Mouse (Mus musculus): ENCODE data around the gene Cmbl. TPM values are rescaled to one million over a fixed set of nuclear protein-coding genes. Genes with fewer than 3 reads are reported as not detected.

Gene Cmbl
- 10 to 100 TPM; 14.2 to 16.2 TPM for total RNA-seq (2021)
- long read RNA-seq, experiment 1, transcript Cmbl-204 (6 exons, 777 nt) = major isoform, 6 of 10 reads
- long read RNA-seq, experiment 1, partial matches to known transcripts = 0 of 10 reads
- long read RNA-seq, experiment 1, other reads (novel, unspliced or antisense) = 1 of 10 reads
- long read RNA-seq, experiment 2, partial matches to known transcripts = 0 of 5 reads
- long read RNA-seq, experiment 2, other reads (novel, unspliced or antisense) = 0 of 5 reads

DNA sequence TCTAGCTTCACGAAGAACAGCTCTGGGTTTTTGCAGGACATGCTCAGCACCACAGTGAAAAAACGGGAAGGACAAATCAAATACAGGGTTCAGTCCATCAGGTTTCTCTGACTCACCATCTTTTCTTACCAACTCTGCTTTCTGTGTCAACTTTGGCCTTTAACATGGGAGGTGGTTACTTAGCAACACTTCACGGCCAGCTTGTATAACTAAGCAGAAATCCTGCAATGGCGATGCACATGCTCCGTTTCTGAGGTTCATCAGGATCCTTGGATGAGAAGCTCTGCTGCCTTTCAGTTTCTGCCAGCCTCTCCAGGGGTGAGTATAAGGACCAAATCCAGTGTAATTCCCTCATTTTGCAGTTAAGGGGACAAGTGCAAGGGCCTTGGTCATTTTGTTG, at the start of gene Cmbl:
TSS of gene Cmbl (plus strand) at position 206 of the 400 bp plus-strand sequence.
- DNase-seq (ENCODE audit: low spot score in 2 of 2) = peak in 1 of 2 experiments; percentile 57
- intact Hi-C loops (cut with DNase I) = no loop called here

DNA sequence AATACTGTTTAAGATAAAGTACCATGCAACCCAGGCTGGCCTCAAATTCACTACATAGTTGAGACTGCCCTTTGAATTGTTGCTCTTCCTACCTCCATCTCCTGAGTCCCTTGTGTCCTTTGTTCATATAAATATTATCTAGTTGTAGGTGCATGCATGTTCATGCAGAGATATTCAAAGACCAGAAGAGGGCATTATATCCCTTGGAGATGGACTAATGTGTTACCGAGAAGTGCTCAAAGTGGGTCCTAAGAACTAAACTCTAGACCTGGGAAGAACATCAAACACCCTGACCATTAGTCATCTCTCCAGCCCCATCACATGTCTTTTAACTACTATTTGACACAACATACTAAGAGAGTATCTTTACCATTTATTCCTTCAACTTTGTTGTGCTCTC, 48.0 kb upstream of the Cmbl start:
- DNase-seq (ENCODE audit: low spot score in 2 of 2) = no peak
- intact Hi-C loops (cut with DNase I) = no loop called here

- DNase-seq (ENCODE audit: low spot score in 2 of 2) = no peak
- intact Hi-C loops (cut with DNase I) = no loop called here
Measured at GRCm38 (mm10) chr15:31518371-31518770, 46.8 kb upstream of the Cmbl start.

DNA sequence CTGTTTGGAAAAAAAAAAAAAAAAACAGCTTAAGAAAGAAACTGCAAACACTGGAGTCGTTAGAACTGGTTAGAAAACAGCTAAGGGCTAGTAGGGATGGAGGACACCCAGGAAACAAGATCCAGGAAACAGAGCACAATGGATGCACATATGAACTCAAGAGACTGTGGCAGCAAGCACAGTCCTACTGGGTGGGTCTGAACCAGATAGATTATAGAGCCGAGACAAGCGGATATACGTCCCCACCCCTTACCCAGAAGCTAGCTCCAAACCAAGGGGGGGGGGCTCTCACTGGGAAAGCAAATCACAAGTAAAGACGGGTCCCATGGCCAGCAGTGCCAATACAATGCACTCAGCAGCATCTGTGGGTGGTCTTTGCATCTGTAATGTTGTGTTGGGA, 46.2 kb upstream of the Cmbl start:
- intact Hi-C loops (cut with DNase I) = no loop called here
- no peak for DNase-seq (ENCODE audit: low spot score in 2 of 2)

- no peak for DNase-seq (ENCODE audit: low spot score in 2 of 2)
- intact Hi-C loops (cut with DNase I) = no loop called here
Measured at GRCm38 (mm10) chr15:31526463-31526862, 38.7 kb upstream of the Cmbl start.

- no peak for DNase-seq (ENCODE audit: low spot score in 2 of 2)
- intact Hi-C loops (cut with DNase I) = no loop called here
Measured at GRCm38 (mm10) chr15:31528477-31528876, 36.7 kb upstream of the Cmbl start.

DNA sequence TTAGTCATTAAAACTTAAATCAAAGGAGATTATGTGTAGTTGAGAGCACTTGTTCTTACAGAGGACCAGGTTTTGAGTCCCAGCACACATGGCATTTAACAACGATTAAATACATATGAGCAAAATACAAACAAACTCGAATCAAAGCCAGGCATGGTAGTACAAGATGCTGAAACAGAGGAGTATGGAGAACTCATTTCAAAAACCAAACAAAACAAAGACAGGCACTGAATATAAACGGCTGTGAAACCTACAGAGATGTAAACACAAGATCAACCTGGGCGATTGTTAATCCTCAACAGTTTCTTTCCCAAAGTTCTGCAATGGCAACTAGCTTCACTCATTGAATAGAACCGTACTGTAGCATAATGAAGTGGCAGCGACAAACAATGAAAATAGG, 36.1 kb upstream of the Cmbl start:
- DNase-seq (ENCODE audit: low spot score in 2 of 2) = no peak
- intact Hi-C loops (cut with DNase I) = no loop called here

GRCm38 (mm10) chr15:31529811-31530658, 35.2 kb upstream of the Cmbl start:
- peak in 1 of 2 experiments; percentile 35 for DNase-seq (ENCODE audit: low spot score in 2 of 2)
- intact Hi-C loops (cut with DNase I) = loop anchor here (2.0 to 5.0 kb wide), 2 partner anchors 42 to 57 kb away; no protein-coding TSS in a partner anchor

DNA sequence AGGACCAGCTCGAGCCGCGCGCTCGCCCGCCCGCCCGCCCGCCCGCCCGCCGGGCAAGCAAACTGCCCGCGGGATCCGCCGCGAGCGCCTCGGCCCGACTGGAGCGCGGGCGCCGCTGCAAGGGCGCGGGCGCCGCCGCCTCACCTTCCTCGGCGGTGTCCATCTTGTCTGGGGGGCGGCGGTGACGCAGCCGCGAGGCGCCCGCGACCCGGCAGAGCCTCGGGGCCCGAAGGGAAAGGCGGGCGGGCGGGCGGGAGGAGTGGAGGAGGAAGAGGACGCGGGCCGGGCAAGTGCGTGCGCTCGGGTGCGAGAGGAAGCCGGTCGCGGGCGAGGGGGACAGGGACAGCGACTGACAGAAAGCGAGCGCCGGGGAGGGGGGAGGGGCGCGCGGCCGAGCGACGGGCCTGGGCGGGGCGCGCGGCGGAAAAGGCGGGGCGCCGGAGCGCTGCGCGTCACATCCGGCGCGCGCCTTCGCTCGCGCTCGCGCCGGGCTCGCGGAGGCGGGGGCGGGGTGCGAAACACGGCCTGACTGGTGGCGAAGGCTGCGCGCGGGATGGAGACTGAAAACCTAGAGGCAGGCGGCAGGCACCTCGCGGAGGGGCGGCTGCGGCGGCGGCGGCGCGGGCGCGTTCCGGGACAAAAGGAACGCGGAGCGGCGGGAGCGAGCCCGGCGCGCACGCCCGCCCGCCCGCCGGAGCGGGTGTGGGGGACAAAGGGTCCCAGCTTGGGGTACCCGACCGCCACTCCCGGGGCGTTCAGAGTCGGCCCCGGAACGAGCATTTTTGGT, 34.3 kb upstream of the Cmbl start, which contains the start of gene March6:
TSS of gene March6 (minus strand) at position 395 of the 787 bp plus-strand sequence.
- intact Hi-C loops (cut with DNase I) = loop anchor here (2.0 to 5.0 kb wide), 2 partner anchors 41 to 56 kb away; no protein-coding TSS in a partner anchor
- peak; percentile 94 to 95 for DNase-seq (ENCODE audit: low spot score in 2 of 2)

DNA sequence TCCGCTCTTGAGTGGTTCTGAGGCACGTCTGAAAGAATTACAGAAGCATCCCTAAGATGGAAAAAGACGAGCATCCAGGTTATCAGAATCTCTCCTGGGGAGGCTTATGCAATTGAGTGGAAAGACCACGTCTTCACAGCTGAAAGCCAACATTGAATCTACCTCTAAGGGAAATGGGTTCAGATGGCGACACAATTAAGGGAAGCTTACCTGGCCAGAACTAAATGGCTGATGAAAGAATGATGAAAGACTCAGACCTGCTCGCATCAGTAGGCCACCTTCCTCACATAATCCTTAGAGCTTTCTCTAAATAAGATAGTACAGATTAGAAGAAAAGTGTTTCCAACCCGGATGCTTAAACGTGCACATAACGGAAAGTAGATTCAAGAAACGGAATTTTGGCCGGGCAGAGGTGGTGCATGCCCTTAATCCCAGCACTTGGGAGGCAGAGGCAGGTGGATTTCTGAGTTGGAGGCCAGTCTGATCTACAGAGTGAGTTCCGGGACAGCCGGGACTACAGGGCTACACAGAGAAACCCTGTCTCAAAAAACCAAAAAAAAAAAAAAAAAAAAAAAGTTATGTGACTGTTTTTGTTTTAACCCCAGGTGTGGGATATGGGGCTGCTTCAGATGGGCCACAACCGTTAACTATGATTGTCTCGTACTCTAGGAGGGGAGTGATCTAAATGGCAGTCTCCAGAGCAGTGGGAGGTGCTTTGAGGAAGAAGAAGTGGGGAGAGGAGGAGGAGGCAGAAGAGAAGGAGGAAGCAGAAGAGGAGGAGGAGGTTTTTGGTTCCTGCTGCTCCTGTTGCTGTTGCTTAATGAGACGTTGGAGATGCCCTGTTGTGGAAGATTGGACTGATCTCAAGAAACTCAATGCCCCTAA, 33.5 kb upstream of the Cmbl start:
- intact Hi-C loops (cut with DNase I) = loop anchor here (2.0 to 5.0 kb wide), 2 partner anchors 41 to 55 kb away; no protein-coding TSS in a partner anchor
- DNase-seq (ENCODE audit: low spot score in 2 of 2) = no peak

GRCm38 (mm10) chr15:31532331-31533021, 32.7 kb upstream of the Cmbl start:
- intact Hi-C loops (cut with DNase I) = loop anchor here (5.0 kb wide), 1 partner anchor 40 kb away; no protein-coding TSS in a partner anchor
- DNase-seq (ENCODE audit: low spot score in 2 of 2) = no peak

DNA sequence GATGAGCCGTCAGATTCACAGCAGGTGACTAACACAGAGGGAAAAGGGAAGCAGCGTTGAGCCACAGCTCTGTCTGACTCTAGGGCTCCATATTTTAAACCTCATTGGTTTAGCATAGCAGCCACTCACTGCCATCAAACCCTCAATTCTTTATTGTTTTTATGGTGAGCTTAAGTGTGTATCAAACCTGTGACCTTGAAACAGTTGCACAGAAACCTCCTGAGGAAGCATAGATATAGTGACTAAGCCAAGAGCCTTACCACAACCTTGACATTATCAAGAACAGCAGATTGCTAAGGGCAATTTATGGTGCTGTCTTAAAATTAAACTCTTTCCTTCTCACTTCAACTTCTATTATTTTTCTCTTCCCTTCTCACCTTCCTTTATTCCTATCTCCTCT, 31.7 kb upstream of the Cmbl start:
- intact Hi-C loops (cut with DNase I) = loop anchor here (5.0 kb wide), 1 partner anchor 39 kb away; no protein-coding TSS in a partner anchor

GRCm38 (mm10) chr15:31534421-31535258, 30.5 kb upstream of the Cmbl start:
- intact Hi-C loops (cut with DNase I) = loop anchor here (5.0 kb wide), 1 partner anchor 38 kb away; no protein-coding TSS in a partner anchor

More for the DNA sequence above, 31.7 kb upstream of the Cmbl start:
- no peak for DNase-seq (ENCODE audit: low spot score in 2 of 2)

GRCm38 (mm10) chr15:31535259-31535855, 29.8 kb upstream of the Cmbl start:
- intact Hi-C loops (cut with DNase I) = no loop called here

More at GRCm38 (mm10) chr15:31534421-31535258, 30.5 kb upstream of the Cmbl start:
- no peak for DNase-seq (ENCODE audit: low spot score in 2 of 2)

DNA sequence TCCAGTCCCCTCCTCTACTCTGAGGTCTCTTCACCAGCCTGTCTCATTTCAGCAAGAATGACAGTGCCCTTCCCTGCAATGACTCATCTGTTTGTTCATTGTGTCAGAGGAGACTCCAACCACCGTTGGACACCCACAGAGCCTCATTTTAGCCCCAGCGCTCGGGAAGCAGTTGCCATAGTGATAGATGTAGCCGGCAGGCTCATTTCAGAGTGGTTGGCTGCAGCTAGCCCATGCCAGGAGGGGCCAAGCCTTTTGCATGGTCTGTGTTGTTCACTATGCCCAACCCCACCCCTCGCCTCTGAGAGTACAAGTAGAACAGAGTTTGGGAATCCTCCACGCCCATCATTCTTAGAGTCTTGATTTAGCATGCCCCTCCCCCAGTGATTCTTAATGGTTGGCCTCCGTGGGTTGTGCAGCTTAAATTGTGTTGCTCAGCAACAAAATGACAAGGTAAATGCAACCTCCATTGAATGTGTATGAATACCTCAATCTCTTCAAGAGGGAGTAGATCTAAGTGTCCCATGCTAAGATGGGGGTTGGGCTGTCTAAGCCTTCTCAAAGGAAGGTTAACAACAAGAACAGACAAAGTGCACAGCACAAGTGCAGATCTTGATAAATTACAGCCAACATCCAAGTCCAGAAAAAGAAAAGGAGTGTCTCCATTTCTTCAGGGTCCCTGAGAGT, 29.0 kb upstream of the Cmbl start:
- intact Hi-C loops (cut with DNase I) = no loop called here
- DNase-seq (ENCODE audit: low spot score in 2 of 2) = peak; percentile 72 to 88

More at GRCm38 (mm10) chr15:31535259-31535855, 29.8 kb upstream of the Cmbl start:
- no peak for DNase-seq (ENCODE audit: low spot score in 2 of 2)

DNA sequence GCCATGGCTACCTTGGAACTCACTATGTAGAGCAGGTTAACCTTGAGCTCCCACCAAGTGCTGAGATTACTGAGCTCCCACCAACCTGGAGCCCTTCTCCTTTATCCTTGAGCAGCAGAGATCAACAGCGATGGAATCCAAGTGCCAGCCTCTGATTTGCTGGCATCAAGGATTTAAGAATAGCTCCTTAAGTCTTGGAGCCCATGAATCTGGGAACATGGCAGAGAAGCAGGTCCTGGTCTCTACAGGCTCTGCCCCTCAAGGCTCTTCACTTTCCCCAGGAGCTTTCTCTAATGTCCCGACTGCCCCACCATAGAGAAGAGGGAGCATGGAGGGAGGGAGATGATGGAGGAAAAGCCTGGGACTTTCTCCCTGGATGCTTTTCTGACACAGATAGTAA, 27.5 kb upstream of the Cmbl start:
- intact Hi-C loops (cut with DNase I) = no loop called here
- DNase-seq (ENCODE audit: low spot score in 2 of 2) = no peak
